Comparison of ENCODE assay signal across 18 mouse cellular contexts in genomic region chr11:94173726-94174146, GRCm38 (mm10). TPM values are rescaled to one million over a fixed set of nuclear protein-coding genes. Genes with fewer than 3 reads are reported as not detected.
DNase-seq lines count a peak whose midpoint lies in the region; ATAC-seq and TF ChIP-seq lines count a peak whose summit lies in the region.
"Had no signal": no experiment of that assay in that cellular context is flagged by ENCODE, and none has a peak within 500 bp of the region (broad histone marks: within the 10 kb centered on the region; RNA-seq: fewer than 3 reads in every experiment).

No protein-coding gene starts in this region.

- no peaks in the 10 kb centered on the region for H3K9me3 ChIP-seq in liver, embryonic 11.5 days (ENCODE audit: control insufficient read depth, low read length)
- H3K9me3 ChIP-seq in liver, postnatal 0 days (ENCODE audit: low read length) = no peaks in the 10 kb centered on the region
- no peaks in the 10 kb centered on the region for H3K9me3 ChIP-seq in liver, embryonic 16.5 days (replicated peaks; ENCODE audit: control insufficient read depth, low read length)
- H3K9me3 ChIP-seq: heart, embryonic 10.5 days; hindbrain, embryonic 13.5 days; midbrain, embryonic 15.5 days; neural tube, embryonic 12.5 days had no signal

- no peak for TF ChIP-seq CTCF in liver, postnatal 0 days (IDR thresholded peaks at IDR 0.05; ENCODE audit: low read depth)

- ATAC-seq in liver, embryonic 11.5 days (replicated peaks; ENCODE audit: low FRiP score) = peak; percentile 73
- no peak for ATAC-seq in liver, postnatal 0 days
- ATAC-seq in liver, embryonic 16.5 days (ENCODE audit: low read depth) = 0 out of 2 replicates have a peak, but pooled peaks have one; percentile 24
- ATAC-seq: intestine, postnatal 0 days; midbrain, embryonic 15.5 days had no signal

- peaks cover 19% of the 10 kb centered on the region for H3K4me1 ChIP-seq in liver, embryonic 11.5 days (replicated peaks; ENCODE audit: control insufficient read depth, insufficient read depth, low read length)
- no peaks in the 10 kb centered on the region for H3K4me1 ChIP-seq in liver, postnatal 0 days (ENCODE audit: insufficient read depth)
- H3K4me1 ChIP-seq in liver, embryonic 16.5 days (ENCODE audit: control insufficient read depth, low read depth, low read length) = peaks cover 3% of the 10 kb centered on the region; the same call in 1 of the 2 replicates
- H3K4me1 ChIP-seq: neural tube, embryonic 12.5 days had no signal

- no peak overlapping the region for H3K27ac ChIP-seq in liver, embryonic 11.5 days (ENCODE audit: low read depth, low read length)
- H3K27ac ChIP-seq in liver, postnatal 0 days (ENCODE audit: low read depth) = no peak overlapping the region
- H3K27ac ChIP-seq in liver, embryonic 16.5 days (ENCODE audit: low read length) = no peak overlapping the region
- H3K27ac ChIP-seq: heart, embryonic 10.5 days; hindbrain, embryonic 13.5 days; midbrain, embryonic 15.5 days; neural tube, embryonic 12.5 days had no signal

- peaks cover 2% of the 10 kb centered on the region; the same call in 1 of the 2 replicates for H3K27me3 ChIP-seq in liver, embryonic 11.5 days (replicated peaks; ENCODE audit: control insufficient read depth, insufficient read depth, low read length)
- no peaks in the 10 kb centered on the region for H3K27me3 ChIP-seq in liver, postnatal 0 days (ENCODE audit: insufficient read depth, low read length)
- no peaks in the 10 kb centered on the region for H3K27me3 ChIP-seq in liver, embryonic 16.5 days (ENCODE audit: control insufficient read depth, insufficient read depth, low read depth, low read length)
- H3K27me3 ChIP-seq: hindbrain, embryonic 13.5 days; midbrain, embryonic 15.5 days; neural tube, embryonic 12.5 days had no signal

- WGBS in liver, embryonic 11.5 days = 26% methylated on average over 4 of the region's 4 CpGs
- 49% methylated on average over 4 of the region's 4 CpGs for whole genome bisulfite sequencing in liver, postnatal 0 days (ENCODE audit: insufficient replicate concordance)
- 19% methylated on average over 4 of the region's 4 CpGs for WGBS in liver, embryonic 16.5 days (ENCODE audit: insufficient replicate concordance)

- H3K4me3 ChIP-seq in liver, embryonic 11.5 days (ENCODE audit: low read depth, low read length) = no peak overlapping the region
- H3K4me3 ChIP-seq in liver, postnatal 0 days (ENCODE audit: low read depth, low read length) = no peak overlapping the region
- no peak overlapping the region for H3K4me3 ChIP-seq in liver, embryonic 16.5 days (ENCODE audit: low read depth, low read length)
- H3K4me3 ChIP-seq: heart, embryonic 10.5 days; hindbrain, embryonic 13.5 days; midbrain, embryonic 15.5 days; neural tube, embryonic 12.5 days had no signal

- no peak for DNase-seq in liver, embryonic 11.5 days (ENCODE audit: low spot score)
- DNase-seq in liver, postnatal 0 days = no peak
- peak; percentile 43 for DNase-seq in MEL-GATA-1-ER (ENCODE audit: extremely low read depth, low read depth)
- peak; percentile 62 for DNase-seq in adrenal gland, postnatal 14 days
- no peak for DNase-seq in layer of hippocampus, adult 18-20 months (ENCODE audit: low spot score in 2 of 2)
- DNase-seq in left cerebral cortex, postnatal 25 days (ENCODE audit: low spot score in 2 of 2) = no peak
- DNase-seq: cerebellum, adult 11-12 months; embryo, embryonic 11 days; gastrocnemius, postnatal 25 days; kidney, postnatal 10 days; layer of hippocampus, adult 9-11 months; lung, adult 2 months had no signal

- H3K4me2 ChIP-seq in liver, embryonic 11.5 days = no peak overlapping the region
- H3K4me2 ChIP-seq in liver, postnatal 0 days (ENCODE audit: low read depth, low read length) = no peak overlapping the region
- H3K4me2 ChIP-seq in liver, embryonic 16.5 days (ENCODE audit: low read depth, low read length) = no peak overlapping the region
- H3K4me2 ChIP-seq: hindbrain, embryonic 13.5 days; midbrain, embryonic 15.5 days; neural tube, embryonic 12.5 days had no signal

- TF ChIP-seq EP300 in liver, postnatal 0 days (IDR thresholded peaks at IDR 0.05; ENCODE audit: low read depth) = no peak

- H3K36me3 ChIP-seq in liver, embryonic 11.5 days (ENCODE audit: control insufficient read depth, insufficient read depth, low read length) = no peaks in the 10 kb centered on the region
- H3K36me3 ChIP-seq in liver, postnatal 0 days (replicated peaks; ENCODE audit: insufficient read depth, low read length) = no peaks in the 10 kb centered on the region
- H3K36me3 ChIP-seq in liver, embryonic 16.5 days (ENCODE audit: control insufficient read depth, insufficient read depth) = no peaks in the 10 kb centered on the region
- H3K36me3 ChIP-seq: heart, embryonic 10.5 days; hindbrain, embryonic 13.5 days; midbrain, embryonic 15.5 days; neural tube, embryonic 12.5 days had no signal

- intact Hi-C loops in left cerebral cortex, postnatal 25 days (cut with DNase I) = no loop called here

- no peak overlapping the region for H3K9ac ChIP-seq in liver, embryonic 11.5 days (ENCODE audit: low read depth, low read length)
- H3K9ac ChIP-seq in liver, postnatal 0 days (replicated peaks) = no peak overlapping the region
- no peak overlapping the region for H3K9ac ChIP-seq in liver, embryonic 16.5 days (ENCODE audit: low read depth, low read length)
- H3K9ac ChIP-seq: hindbrain, embryonic 13.5 days; midbrain, embryonic 15.5 days; neural tube, embryonic 12.5 days had no signal

RNA-seq across cellular contexts. Expression of gene Tob1, which starts 37.5 kb away (rescaled TPM):
- 18.4 and 18.6 TPM in 2 replicates for polyA plus RNA-seq in liver, embryonic 11.5 days (2014; fragmentation: Nextera tagmentation; extraction: Ambion mirVana)
- 47.8 and 53.1 TPM in 2 replicates for polyA plus RNA-seq in liver, postnatal 0 days (2015; fragmentation: Nextera tagmentation; extraction: Ambion mirVana)
- total RNA-seq in adrenal gland, postnatal 14 days (2021) = 158 and 199 TPM in 2 replicates
- 11.6 and 11.8 TPM in 2 replicates for polyA plus RNA-seq in liver, embryonic 16.5 days (2015; fragmentation: Nextera tagmentation; extraction: Ambion mirVana)
- 10 to 100 TPM; 46.3 to 48.6 TPM for total RNA-seq in layer of hippocampus, adult 18-20 months (2021)
- 10 to 100 TPM; 38.2 to 43.9 TPM for total RNA-seq in left cerebral cortex, postnatal 25 days (2021)

Comparison
In these comparisons a context has a peak if more than half of its experiments do, and no peak if none do; other contexts are left out.
1. DNase-seq: peak in MEL-GATA-1-ER (single experiment) and adrenal gland, postnatal 14 days (single experiment); none in liver, embryonic 11.5 days (single experiment), liver, postnatal 0 days (single experiment), layer of hippocampus, adult 18-20 months (0 of 2) and left cerebral cortex, postnatal 25 days (0 of 2).